Mouse (Mus musculus) heart, adult 8-10 months (tissue): ENCODE measurements around the gene 6030468B19Rik. TPM values are rescaled to one million over a fixed set of nuclear protein-coding genes. Genes with fewer than 3 reads are reported as not detected.
"Not testable (repeated sequence)": the region's sequence is repeated elsewhere in the genome, so short reads cannot be mapped to it uniquely, and the experiment has no call there.

Experiments used
- DNase-seq: peaks from one replicate; pipeline ENCODE4 v3.0.0; 2022; ENCODE audit warnings: low spot score
- total RNA-seq, 4 experiments: library from RNA; stranded (reverse); gene quantifications; 2 replicates each; pipeline ENCODE4 v1.2.4; 2022

The 6030468B19Rik gene
- total RNA-seq, 4 experiments from 2014 or later, result not detected

DNA sequence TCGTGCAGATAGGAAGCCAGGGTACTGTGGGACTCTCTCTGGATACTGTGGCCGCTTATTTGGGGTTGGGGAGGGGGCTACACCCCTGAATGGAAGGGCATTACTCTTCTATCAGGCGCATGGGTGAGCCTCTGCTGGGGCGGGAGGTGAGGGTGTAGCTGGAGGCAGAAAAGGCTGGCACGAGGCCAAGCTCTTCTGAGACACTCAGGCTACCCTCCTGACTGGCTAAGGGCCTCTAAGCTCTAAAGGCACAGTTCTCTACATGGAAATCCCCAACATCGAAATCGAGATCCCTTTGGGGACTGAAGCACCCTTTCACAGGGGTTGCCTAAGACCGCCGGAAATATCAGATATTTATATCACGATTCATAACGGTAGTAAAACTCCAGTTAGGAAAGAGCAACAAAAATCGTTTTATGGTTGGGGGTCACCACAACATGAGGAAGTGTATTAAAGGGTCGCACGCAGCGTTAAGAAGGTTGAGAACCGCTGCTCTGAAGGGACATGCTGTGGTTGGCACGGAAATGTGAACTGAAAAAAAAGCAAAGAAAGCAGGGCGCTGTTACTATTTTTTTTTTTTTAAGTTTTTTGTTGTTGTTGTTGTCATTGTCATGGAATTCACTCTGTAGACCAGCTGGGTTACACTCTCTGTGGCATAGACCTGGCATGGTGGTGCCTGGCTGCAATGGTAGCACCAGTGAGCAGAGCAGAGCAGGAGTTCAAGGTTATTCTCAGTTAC lies 30.9 kb downstream of the 6030468B19Rik start:
- no peak for DNase-seq

DNA sequence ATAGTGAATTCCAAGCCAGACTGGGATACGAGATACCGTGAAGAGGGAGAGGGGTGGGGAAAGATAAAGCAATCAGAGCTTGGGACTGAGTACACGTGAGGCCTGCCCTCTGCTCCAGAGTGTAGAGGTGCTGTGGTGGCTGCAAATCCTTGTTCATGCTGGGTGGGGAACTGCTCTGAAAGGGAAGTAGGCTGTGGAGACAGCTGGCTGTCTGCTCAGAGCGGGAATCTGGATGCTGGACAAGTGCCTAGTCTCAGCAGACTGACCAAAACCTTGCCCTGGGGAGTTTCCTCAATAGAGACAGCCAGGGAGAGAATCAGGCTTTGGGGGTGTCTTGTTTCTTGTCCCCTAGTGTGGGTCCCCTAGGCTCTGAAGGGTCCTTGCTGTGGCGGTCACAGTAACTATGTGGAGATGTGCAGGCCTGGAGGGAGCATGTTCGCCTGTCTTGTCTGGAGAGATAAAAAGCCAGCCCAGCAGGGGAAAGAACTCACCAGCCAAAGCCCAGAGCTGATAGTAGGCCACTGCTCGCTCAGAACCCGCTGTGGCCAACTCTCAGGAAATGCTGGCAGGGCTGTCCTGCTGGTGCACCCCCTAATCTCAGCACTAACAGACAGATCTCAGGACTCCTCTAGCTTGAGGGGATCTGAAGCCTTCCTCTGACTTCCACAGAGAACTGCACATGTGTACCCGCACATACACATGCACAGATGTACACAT lies 31.6 kb downstream of the 6030468B19Rik start:
- DNase-seq, result peak; percentile 72

- DNase-seq, result no peak
These were observed 32.3 kb downstream of the 6030468B19Rik start for GRCm38 (mm10) chr11:117829671-117830215.

DNA sequence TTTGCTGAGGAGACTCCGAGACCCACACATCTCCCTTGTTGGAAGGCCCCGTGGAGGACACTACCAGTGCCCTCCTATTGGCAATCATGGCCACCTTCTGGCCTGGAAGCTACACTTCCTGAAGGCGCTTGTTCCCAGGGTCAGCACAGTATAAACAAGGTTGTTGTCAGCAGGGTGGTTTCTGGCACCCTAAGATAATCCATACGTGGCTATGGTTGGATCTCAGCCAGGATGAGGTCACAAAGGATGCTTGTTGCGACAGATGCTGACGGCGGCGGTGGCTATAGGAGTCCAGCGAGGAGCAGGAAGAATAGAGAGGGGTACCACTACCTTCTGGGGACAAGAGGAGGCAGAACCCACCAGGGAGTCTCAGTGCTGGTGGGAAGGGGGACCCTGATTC lies 32.9 kb downstream of the 6030468B19Rik start:
- DNase-seq, result no peak

- peak; percentile 68 for DNase-seq
These were observed 34.9 kb downstream of the 6030468B19Rik start for GRCm38 (mm10) chr11:117832086-117832969.

- not testable (repeated sequence) for DNase-seq
These were observed 36.0 kb downstream of the 6030468B19Rik start for GRCm38 (mm10) chr11:117833509-117833908.

- DNase-seq, result no peak
These were observed 36.6 kb downstream of the 6030468B19Rik start for GRCm38 (mm10) chr11:117834086-117834485.

- no peak for DNase-seq
These were observed 38.8 kb downstream of the 6030468B19Rik start for GRCm38 (mm10) chr11:117836306-117836705.

GRCm38 (mm10) chr11:117838572-117838971 lies 41.1 kb downstream of the 6030468B19Rik start:
- no peak for DNase-seq

DNA sequence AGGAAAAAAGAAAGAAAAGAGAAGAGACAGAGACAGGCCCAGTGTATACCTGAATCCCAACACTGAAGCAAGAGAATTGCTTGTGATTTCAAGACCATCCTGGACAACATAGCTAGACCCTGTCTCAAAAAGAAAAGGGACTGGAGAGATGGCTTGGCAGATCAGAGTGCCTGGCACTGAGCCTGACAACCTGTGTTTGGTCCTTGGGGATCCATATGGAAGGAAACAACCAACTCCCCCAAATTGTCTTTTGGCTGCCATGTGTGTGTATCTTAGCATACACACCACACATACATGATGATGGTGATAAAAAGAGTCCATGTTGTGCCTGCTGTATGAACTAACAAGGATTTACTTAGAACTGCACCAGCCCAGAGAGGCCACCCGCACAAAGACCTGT lies 41.6 kb downstream of the 6030468B19Rik start:
- no peak for DNase-seq

- no peak for DNase-seq
These were observed 43.5 kb downstream of the 6030468B19Rik start for GRCm38 (mm10) chr11:117840910-117841309.

GRCm38 (mm10) chr11:117843434-117843833 lies 46.0 kb downstream of the 6030468B19Rik start:
- no peak for DNase-seq

- no peak for DNase-seq
These were observed 47.5 kb downstream of the 6030468B19Rik start for GRCm38 (mm10) chr11:117844997-117845396.

GRCm38 (mm10) chr11:117845651-117846050 lies 48.2 kb downstream of the 6030468B19Rik start:
- DNase-seq, result no peak

- no peak for DNase-seq
These were observed 49.2 kb downstream of the 6030468B19Rik start for GRCm38 (mm10) chr11:117846640-117847039.

- no peak for DNase-seq
These were observed 50.2 kb downstream of the 6030468B19Rik start for GRCm38 (mm10) chr11:117847593-117848215.

GRCm38 (mm10) chr11:117848271-117848984 lies 51.0 kb downstream of the 6030468B19Rik start:
- DNase-seq, result no peak

DNA sequence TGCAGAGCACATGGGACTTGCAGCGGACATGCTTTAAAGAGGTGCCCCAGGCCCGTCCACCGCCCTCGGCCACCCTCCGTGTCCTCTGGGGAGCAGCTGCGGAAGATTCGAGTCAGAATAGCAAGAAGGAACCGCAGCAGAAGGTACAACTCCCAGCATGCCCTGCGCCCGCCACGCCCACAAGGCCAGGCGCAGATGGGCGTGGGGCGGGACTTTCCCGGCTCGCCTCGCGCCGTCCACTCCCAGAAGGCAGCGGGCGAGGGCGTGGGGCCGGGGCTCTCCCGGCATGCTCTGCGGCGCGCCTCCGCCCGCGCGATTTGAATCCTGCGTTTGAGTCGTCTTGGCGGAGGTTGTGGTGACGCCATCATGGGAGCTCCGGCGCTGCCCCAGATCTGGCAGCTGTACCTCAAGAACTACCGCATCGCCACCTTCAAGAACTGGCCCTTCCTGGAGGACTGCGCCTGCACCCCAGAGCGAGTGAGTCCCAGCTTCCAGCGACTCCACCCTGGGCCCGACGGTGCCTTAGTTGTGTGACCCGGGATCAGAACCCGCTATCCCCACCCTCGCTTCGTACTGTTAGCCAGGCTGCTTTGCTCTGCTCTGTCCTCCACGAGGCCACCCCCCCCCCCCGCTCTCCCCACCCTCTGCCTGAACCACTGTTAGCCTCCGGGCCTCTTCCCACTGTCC lies 51.7 kb downstream of the 6030468B19Rik start, which contains the start of gene Birc5:
Gene Birc5, plus strand, starts transcription at position 267 of the 687 bp plus-strand sequence.
- peak; percentile 92 for DNase-seq

DNA sequence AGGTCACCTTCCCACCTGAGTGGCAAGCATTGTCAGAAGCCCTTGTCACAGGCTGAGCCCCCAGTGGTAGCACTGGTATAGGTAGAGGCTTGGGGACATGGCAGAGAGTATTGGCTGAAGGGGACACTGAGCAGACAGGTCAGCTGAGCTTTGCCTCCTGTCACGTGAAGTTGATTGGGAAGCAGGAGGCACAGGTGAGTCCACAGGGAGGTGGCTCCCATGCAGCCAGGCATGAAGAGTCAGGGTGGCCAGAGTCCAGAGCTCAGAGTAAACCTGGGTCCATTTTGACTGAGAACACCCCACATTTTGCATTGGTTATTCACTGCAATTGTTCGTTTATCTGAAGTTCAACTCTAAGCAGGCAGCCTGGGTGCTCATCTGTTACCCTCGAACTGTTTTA lies 55.4 kb downstream of the 6030468B19Rik start:
- DNase-seq, result no peak

GRCm38 (mm10) chr11:117854241-117854640 lies 56.8 kb downstream of the 6030468B19Rik start:
- no peak for DNase-seq
